Mouse (Mus musculus): ENCODE results near the gene Nol10. TPM values are rescaled to one million over a fixed set of nuclear protein-coding genes. Genes with fewer than 3 reads are reported as not detected.

The Nol10 gene
- polyA plus RNA-seq, 1 experiment from 2014 or later = 35.4 TPM

- Histone ChIP-seq H3K36me3 (0 out of 2 replicates have a peak, but pooled peaks cover 5% of the 10 kb centered on the region), H3K4me1 (no peaks in the 10 kb centered on the region), H3K9me3 (no peaks in the 10 kb centered on the region)
Measured at GRCm38 (mm10) chr12:17390036-17390435, 41.8 kb downstream of the Nol10 start.

DNA sequence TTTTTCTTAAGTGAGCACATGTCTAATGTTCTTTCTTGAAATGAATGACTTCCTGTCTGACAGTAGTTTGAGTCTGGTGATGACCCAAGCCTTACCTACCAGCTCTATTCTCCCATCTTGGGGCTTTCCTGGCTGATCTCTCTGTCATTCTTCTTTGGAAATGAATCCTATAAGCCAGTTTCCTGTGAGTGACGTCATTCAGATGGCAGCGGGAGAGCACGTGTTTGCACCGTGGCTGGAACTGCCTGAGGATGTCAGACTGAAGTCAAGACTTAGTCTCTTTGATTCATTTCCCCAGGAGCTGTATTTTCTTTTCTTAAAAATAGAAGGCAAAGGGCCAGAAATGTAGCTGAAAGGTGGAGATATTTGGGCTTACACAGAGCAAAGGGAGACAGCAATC, 42.3 kb downstream of the Nol10 start:
- 62% methylated on average over 4 of the region's 4 CpGs for WGBS
- H3K27ac ChIP-seq = no peak overlapping the region
- no peaks in the 10 kb centered on the region for H3K4me1 ChIP-seq
- H3K9me3 ChIP-seq = no peaks in the 10 kb centered on the region
- ATAC-seq (ENCODE audit: insufficient number of reproducible peaks, insufficient read depth, low FRiP score, low TSS enrichment) = no peak
- H3K4me2 ChIP-seq (replicated peaks) = no peak overlapping the region
- H3K4me3 ChIP-seq = no peak overlapping the region
- no peaks in the 10 kb centered on the region for H3K27me3 ChIP-seq
- H3K9ac ChIP-seq = no peak overlapping the region
- 0 out of 2 replicates have a peak, but pooled peaks cover 9% of the 10 kb centered on the region for H3K36me3 ChIP-seq

More at GRCm38 (mm10) chr12:17390036-17390435, 41.8 kb downstream of the Nol10 start:
- no peak for ATAC-seq (ENCODE audit: insufficient number of reproducible peaks, insufficient read depth, low FRiP score, low TSS enrichment)
- no peak overlapping the region for H3K27ac ChIP-seq
- no peak overlapping the region for H3K4me2 ChIP-seq (replicated peaks)
- no peak overlapping the region for H3K9ac ChIP-seq
- H3K27me3 ChIP-seq = no peaks in the 10 kb centered on the region
- H3K4me3 ChIP-seq = no peak overlapping the region

DNA sequence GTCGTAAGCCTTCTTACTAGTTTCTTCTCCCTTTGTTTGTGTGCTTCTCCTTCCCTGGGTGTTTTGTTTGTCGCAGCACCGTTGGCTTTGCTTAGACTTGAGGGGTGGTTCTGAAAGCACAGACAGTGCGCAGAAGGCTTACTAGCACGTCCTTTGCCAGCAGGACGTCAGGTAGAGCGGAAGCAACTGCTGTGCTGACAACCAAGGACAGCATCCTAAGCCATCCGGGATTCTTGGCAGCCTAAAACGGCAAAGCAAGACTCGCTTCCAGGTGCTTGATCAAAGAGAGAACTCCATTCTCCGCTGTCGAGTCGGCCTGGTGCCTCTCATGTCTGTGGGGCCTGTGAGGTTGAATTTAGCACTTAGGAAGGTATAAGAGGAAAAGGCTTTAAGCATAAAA, 44.9 kb downstream of the Nol10 start:
- Histone ChIP-seq H3K4me3 (no peak overlapping the region), H3K27ac (no peak overlapping the region), H3K36me3 (0 out of 2 replicates have a peak, but pooled peaks cover 5% of the 10 kb centered on the region), H3K9me3 (no peaks in the 10 kb centered on the region), H3K4me2 (replicated peaks) (no peak overlapping the region), H3K9ac (no peak overlapping the region), H3K4me1 (no peaks in the 10 kb centered on the region), H3K27me3 (no peaks in the 10 kb centered on the region)
- WGBS = 80% methylated on average over 13 of the region's 13 CpGs
- no peak for ATAC-seq (ENCODE audit: insufficient number of reproducible peaks, insufficient read depth, low FRiP score, low TSS enrichment)

- WGBS = 79% methylated on average over 2 of the region's 2 CpGs
- no peak overlapping the region for H3K9ac ChIP-seq
- H3K36me3 ChIP-seq = peaks cover 11% of the 10 kb centered on the region
- no peaks in the 10 kb centered on the region for H3K27me3 ChIP-seq
- no peak overlapping the region for H3K27ac ChIP-seq
- H3K4me3 ChIP-seq = no peak overlapping the region
- H3K4me2 ChIP-seq (replicated peaks) = no peak overlapping the region
- no peaks in the 10 kb centered on the region for H3K4me1 ChIP-seq
- no peaks in the 10 kb centered on the region for H3K9me3 ChIP-seq
- no peak for ATAC-seq (ENCODE audit: insufficient number of reproducible peaks, insufficient read depth, low FRiP score, low TSS enrichment)
Measured at GRCm38 (mm10) chr12:17397150-17397549, 48.9 kb downstream of the Nol10 start.

- H3K4me3 ChIP-seq = no peak overlapping the region
- WGBS = 88% methylated on average over 1 of the region's 1 CpGs
- no peak for ATAC-seq (ENCODE audit: insufficient number of reproducible peaks, insufficient read depth, low FRiP score, low TSS enrichment)
- H3K27me3 ChIP-seq = no peaks in the 10 kb centered on the region
- H3K36me3 ChIP-seq = peaks cover 28% of the 10 kb centered on the region
- H3K27ac ChIP-seq = no peak overlapping the region
- no peaks in the 10 kb centered on the region for H3K9me3 ChIP-seq
- no peak overlapping the region for H3K9ac ChIP-seq
- no peak overlapping the region for H3K4me2 ChIP-seq (replicated peaks)
- no peaks in the 10 kb centered on the region for H3K4me1 ChIP-seq
Measured at GRCm38 (mm10) chr12:17401419-17401818, 53.2 kb downstream of the Nol10 start.

DNA sequence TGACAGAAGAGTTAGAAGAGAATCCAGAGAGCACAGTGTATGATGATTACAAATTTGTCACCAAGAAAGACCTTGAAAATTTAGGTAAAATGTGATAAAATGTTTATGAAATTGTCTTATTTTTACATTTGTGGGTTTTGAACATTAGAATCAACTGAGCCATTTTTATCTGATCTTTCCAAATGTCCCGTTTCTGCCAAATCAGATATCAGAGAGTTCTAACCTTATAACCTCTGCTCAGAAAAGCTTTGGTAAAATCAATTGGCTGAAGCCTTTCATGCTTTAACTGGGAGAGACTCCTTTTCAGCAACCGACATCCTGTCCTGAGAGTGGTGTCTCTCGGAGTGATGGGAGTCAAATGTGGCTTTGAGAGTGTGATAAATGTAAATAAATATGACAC, 53.9 kb downstream of the Nol10 start:
- Histone ChIP-seq H3K4me1 (no peaks in the 10 kb centered on the region), H3K9ac (no peak overlapping the region), H3K27me3 (no peaks in the 10 kb centered on the region), H3K36me3 (peaks cover 33% of the 10 kb centered on the region), H3K9me3 (no peaks in the 10 kb centered on the region), H3K4me3 (no peak overlapping the region), H3K27ac (no peak overlapping the region), H3K4me2 (replicated peaks) (no peak overlapping the region)
- WGBS = 86% methylated on average over 3 of the region's 3 CpGs
- ATAC-seq (ENCODE audit: insufficient number of reproducible peaks, insufficient read depth, low FRiP score, low TSS enrichment) = no peak

GRCm38 (mm10) chr12:17403998-17404397, 55.7 kb downstream of the Nol10 start:
- no peaks in the 10 kb centered on the region for H3K9me3 ChIP-seq
- H3K27me3 ChIP-seq = no peaks in the 10 kb centered on the region
- 91% methylated on average over 4 of the region's 4 CpGs for WGBS

GRCm38 (mm10) chr12:17406825-17407224, 58.6 kb downstream of the Nol10 start:
- no peaks in the 10 kb centered on the region for H3K27me3 ChIP-seq
- H3K27ac ChIP-seq = no peak overlapping the region
- H3K9ac ChIP-seq = no peak overlapping the region
- no peaks in the 10 kb centered on the region for H3K4me1 ChIP-seq
- no peaks in the 10 kb centered on the region for H3K9me3 ChIP-seq
- H3K36me3 ChIP-seq = peaks cover 43% of the 10 kb centered on the region
- no peak for ATAC-seq (ENCODE audit: insufficient number of reproducible peaks, insufficient read depth, low FRiP score, low TSS enrichment)
- H3K4me3 ChIP-seq = no peak overlapping the region
- no peak overlapping the region for H3K4me2 ChIP-seq (replicated peaks)
- WGBS = 93% methylated on average over 4 of the region's 4 CpGs

More at GRCm38 (mm10) chr12:17403998-17404397, 55.7 kb downstream of the Nol10 start:
- Histone ChIP-seq H3K4me1 (no peaks in the 10 kb centered on the region), H3K36me3 (peaks cover 42% of the 10 kb centered on the region), H3K4me2 (replicated peaks) (no peak overlapping the region), H3K9ac (no peak overlapping the region), H3K4me3 (no peak overlapping the region), H3K27ac (no peak overlapping the region)
- ATAC-seq (ENCODE audit: insufficient number of reproducible peaks, insufficient read depth, low FRiP score, low TSS enrichment) = no peak

- no peak overlapping the region for H3K4me2 ChIP-seq (replicated peaks)
- H3K36me3 ChIP-seq = peaks cover 41% of the 10 kb centered on the region
- H3K27me3 ChIP-seq = no peaks in the 10 kb centered on the region
- no peak overlapping the region for H3K27ac ChIP-seq
- no peaks in the 10 kb centered on the region for H3K4me1 ChIP-seq
- no peak overlapping the region for H3K9ac ChIP-seq
- WGBS = 89% methylated on average over 7 of the region's 7 CpGs
- ATAC-seq (ENCODE audit: insufficient number of reproducible peaks, insufficient read depth, low FRiP score, low TSS enrichment) = no peak
- no peak overlapping the region for H3K4me3 ChIP-seq
- no peaks in the 10 kb centered on the region for H3K9me3 ChIP-seq
Measured at GRCm38 (mm10) chr12:17408312-17408711, 60.1 kb downstream of the Nol10 start.

GRCm38 (mm10) chr12:17411242-17411641, 63.0 kb downstream of the Nol10 start:
- no peaks in the 10 kb centered on the region for H3K27me3 ChIP-seq
- H3K9ac ChIP-seq = no peak overlapping the region
- H3K4me3 ChIP-seq = no peak overlapping the region
- ATAC-seq (ENCODE audit: insufficient number of reproducible peaks, insufficient read depth, low FRiP score, low TSS enrichment) = no peak
- 96% methylated on average over 2 of the region's 2 CpGs for WGBS
- H3K27ac ChIP-seq = no peak overlapping the region
- H3K9me3 ChIP-seq = no peaks in the 10 kb centered on the region
- H3K36me3 ChIP-seq = peaks cover 26% of the 10 kb centered on the region
- no peak overlapping the region for H3K4me2 ChIP-seq (replicated peaks)
- no peaks in the 10 kb centered on the region for H3K4me1 ChIP-seq

GRCm38 (mm10) chr12:17411797-17412526, 63.7 kb downstream of the Nol10 start:
- H3K4me1 ChIP-seq = no peaks in the 10 kb centered on the region
- H3K27ac ChIP-seq = no peak overlapping the region
- H3K36me3 ChIP-seq = peaks cover 25% of the 10 kb centered on the region
- WGBS = 77% methylated on average over 12 of the region's 12 CpGs
- H3K9ac ChIP-seq = no peak overlapping the region
- H3K4me3 ChIP-seq = no peak overlapping the region
- no peaks in the 10 kb centered on the region for H3K27me3 ChIP-seq
- no peaks in the 10 kb centered on the region for H3K9me3 ChIP-seq
- H3K4me2 ChIP-seq (replicated peaks) = no peak overlapping the region
- ATAC-seq (ENCODE audit: insufficient number of reproducible peaks, insufficient read depth, low FRiP score, low TSS enrichment) = no peak

DNA sequence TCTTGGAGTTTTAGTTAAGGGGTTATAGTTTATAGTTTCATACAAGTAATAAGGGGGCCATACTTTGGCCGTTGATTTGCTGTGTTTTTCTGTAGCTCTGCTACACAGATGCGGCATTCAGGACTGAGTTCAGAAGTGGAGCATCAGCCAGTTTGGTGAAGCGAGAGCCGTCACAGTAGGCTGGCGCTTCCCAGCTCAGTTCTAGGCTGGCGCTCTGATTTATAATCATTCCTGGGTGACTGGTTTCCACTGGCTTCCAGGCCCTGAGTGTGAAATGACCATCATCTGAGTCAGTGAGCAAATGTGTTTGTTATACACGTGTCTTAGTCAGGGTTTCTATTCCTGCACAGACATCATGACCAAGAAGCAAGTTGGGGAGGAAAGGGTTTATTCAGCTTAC, 66.5 kb downstream of the Nol10 start:
- 89% methylated on average over 7 of the region's 7 CpGs for WGBS
- Histone ChIP-seq H3K9me3 (no peaks in the 10 kb centered on the region), H3K4me2 (replicated peaks) (no peak overlapping the region), H3K4me3 (no peak overlapping the region), H3K36me3 (peaks cover 37% of the 10 kb centered on the region), H3K9ac (no peak overlapping the region), H3K27ac (no peak overlapping the region), H3K4me1 (no peaks in the 10 kb centered on the region), H3K27me3 (no peaks in the 10 kb centered on the region)
- no peak for ATAC-seq (ENCODE audit: insufficient number of reproducible peaks, insufficient read depth, low FRiP score, low TSS enrichment)

All from embryonic facial prominence, embryonic 12.5 days (tissue).